ENCODE assay signal across 28 mouse cellular contexts in genomic region chr14:101307920-101308319, GRCm38 (mm10).
A peak's percentile ranks its signal among the peaks of the same experiment; 100 is the strongest.
DNase-seq lines count a peak whose midpoint lies in the region; ATAC-seq and TF ChIP-seq lines count a peak whose summit lies in the region.
"Had no signal": no experiment of that assay in that cellular context is flagged by ENCODE, and none has a peak within 500 bp of the region (broad histone marks: within the 10 kb centered on the region; RNA-seq: fewer than 3 reads in every experiment).

No protein-coding gene starts in this region.

- H3K27ac ChIP-seq in forebrain, embryonic 14.5 days (ENCODE audit: low read depth, low read length), result no peak overlapping the region
- H3K27ac ChIP-seq in forebrain, embryonic 10.5 days, result no peak overlapping the region
- H3K27ac ChIP-seq: embryonic facial prominence, embryonic 10.5 days; embryonic facial prominence, embryonic 13.5 days; heart, adult 2 months; heart, embryonic 10.5 days; heart, embryonic 13.5 days; hindbrain, embryonic 14.5 days; hindbrain, postnatal 0 days had no signal

- H3K36me3 ChIP-seq in forebrain, embryonic 14.5 days (ENCODE audit: control insufficient read depth, insufficient read depth, low read length), result no peaks in the 10 kb centered on the region
- no peaks in the 10 kb centered on the region for H3K36me3 ChIP-seq in forebrain, embryonic 10.5 days (replicated peaks)
- H3K36me3 ChIP-seq: embryonic facial prominence, embryonic 10.5 days; embryonic facial prominence, embryonic 13.5 days; heart, embryonic 10.5 days; heart, embryonic 13.5 days had no signal

- no peak overlapping the region for H3K4me3 ChIP-seq in forebrain, embryonic 14.5 days (ENCODE audit: low read depth, low read length)
- no peak overlapping the region for H3K4me3 ChIP-seq in forebrain, embryonic 10.5 days
- H3K4me3 ChIP-seq: embryonic facial prominence, embryonic 10.5 days; embryonic facial prominence, embryonic 13.5 days; erythroblast, embryonic 14.5 days; heart, adult 2 months; heart, embryonic 10.5 days; heart, embryonic 13.5 days had no signal

- 0 out of 2 replicates have a peak, but pooled peaks have one; percentile 55 for ATAC-seq in forebrain, embryonic 14.5 days
- peak; percentile 83 for ATAC-seq in frontal cortex, adult (ENCODE audit: low TSS enrichment)
- ATAC-seq: CD4-positive, CD25-positive, alpha-beta regulatory T cell, adult 4 months; hindbrain, postnatal 0 days; inflammation-experienced regulatory T-cells, adult 6 months; intestine, embryonic 16.5 days had no signal

- peak; percentile 49 for DNase-seq in forebrain, embryonic 14.5 days (ENCODE audit: low spot score)
- DNase-seq in forebrain, embryonic 10.5 days (ENCODE audit: extremely low spot score, low spot score), result no peak
- DNase-seq in frontal cortex, postnatal 25 days (ENCODE audit: low spot score in 2 of 2), result no peak
- DNase-seq in brain, embryonic 14.5 days (ENCODE audit: low read depth), result peak; percentile 53
- DNase-seq in yolk sac, embryonic 10.5 days (ENCODE audit: low spot score), result no peak
- DNase-seq: adrenal gland, adult 2 months; adrenal gland, postnatal 14 days; cerebellum, adult 11 months; cerebellum, postnatal 10 days; cerebellum, postnatal 36 days; embryo, embryonic 11 days; gastrocnemius, postnatal 10 days; gastrocnemius, postnatal 36 days; heart, adult 2 months; heart, postnatal 14 days; heart, postnatal 4 days; kidney, adult 18-20 months had no signal

- H3K9ac ChIP-seq in forebrain, embryonic 14.5 days (ENCODE audit: low read length), result no peak overlapping the region
- H3K9ac ChIP-seq: embryonic facial prominence, embryonic 13.5 days; heart, embryonic 13.5 days; hindbrain, embryonic 14.5 days had no signal

- TF ChIP-seq POLR2A in brain, embryonic 14.5 days (IDR thresholded peaks at IDR 0.05; ENCODE audit: borderline replicate concordance, extremely low read depth, insufficient read depth, insufficient read length, poor library complexity, severe bottlenecking), result no peak

- H3K4me1 ChIP-seq in forebrain, embryonic 14.5 days (ENCODE audit: control insufficient read depth, insufficient read depth, low read length), result peaks cover 2% of the 10 kb centered on the region; the same call in 1 of the 2 replicates
- H3K4me1 ChIP-seq in forebrain, embryonic 10.5 days, result peaks cover 4% of the 10 kb centered on the region
- H3K4me1 ChIP-seq: embryonic facial prominence, embryonic 10.5 days; heart, embryonic 10.5 days had no signal

- H3K27me3 ChIP-seq in forebrain, embryonic 14.5 days (replicated peaks; ENCODE audit: control insufficient read depth, insufficient read depth, low read length), result no peaks in the 10 kb centered on the region
- H3K27me3 ChIP-seq in forebrain, embryonic 10.5 days (ENCODE audit: poor library complexity, severe bottlenecking), result no peaks in the 10 kb centered on the region
- H3K27me3 ChIP-seq: embryonic facial prominence, embryonic 13.5 days; heart, embryonic 13.5 days had no signal

- TF ChIP-seq CTCF in brain, embryonic 14.5 days (IDR thresholded peaks at IDR 0.05; ENCODE audit: borderline replicate concordance, extremely low read depth, insufficient read depth, insufficient read length), result no peak

- H3K4me2 ChIP-seq in forebrain, embryonic 14.5 days (ENCODE audit: low read length), result no peak overlapping the region
- H3K4me2 ChIP-seq: embryonic facial prominence, embryonic 13.5 days; heart, embryonic 13.5 days; hindbrain, embryonic 14.5 days had no signal

- H3K9me3 ChIP-seq in forebrain, embryonic 14.5 days (replicated peaks; ENCODE audit: control insufficient read depth, low read length), result no peaks in the 10 kb centered on the region
- H3K9me3 ChIP-seq in forebrain, embryonic 10.5 days, result no peaks in the 10 kb centered on the region
- H3K9me3 ChIP-seq: embryonic facial prominence, embryonic 10.5 days; embryonic facial prominence, embryonic 13.5 days; heart, embryonic 10.5 days; heart, embryonic 13.5 days had no signal

Comparison
In these comparisons a context has a peak if more than half of its experiments do, and no peak if none do; other contexts are left out.
1. DNase-seq: peak in forebrain, embryonic 14.5 days (single experiment) and brain, embryonic 14.5 days (single experiment); none in forebrain, embryonic 10.5 days (single experiment), frontal cortex, postnatal 25 days (0 of 2) and yolk sac, embryonic 10.5 days (single experiment).